Mouse (Mus musculus): ENCODE data around the gene 1700001J03Rik.
"Not testable (repeated sequence)": the region's sequence is repeated elsewhere in the genome, so short reads cannot be mapped to it uniquely, and the experiment has no call there.

1700001J03Rik gene

GRCm38 (mm10) chr5:146185204-146185603 is at the start of gene 1700001J03Rik:
1700001J03Rik (minus strand) TSS chr5:146185304.
- not testable (repeated sequence) for DNase-seq

GRCm38 (mm10) chr5:146234336-146234735 is 49.2 kb upstream of the 1700001J03Rik start:
- DNase-seq, result no peak

GRCm38 (mm10) chr5:146232816-146233215 is 47.7 kb upstream of the 1700001J03Rik start:
- DNase-seq, result no peak

GRCm38 (mm10) chr5:146232056-146232675 is 47.1 kb upstream of the 1700001J03Rik start:
- no peak for DNase-seq

GRCm38 (mm10) chr5:146231655-146231996 is 46.5 kb upstream of the 1700001J03Rik start:
- peak in 1 of 2 experiments; percentile 18 for DNase-seq

GRCm38 (mm10) chr5:146230864-146231654 is 46.0 kb upstream of the 1700001J03Rik start, which contains the start of gene Cdk8:
Cdk8 (plus strand) TSS chr5:146231230.
- peak; percentile 93 to 94 for DNase-seq

- DNase-seq, result no peak
Measured at GRCm38 (mm10) chr5:146229869-146230650, 45.0 kb upstream of the 1700001J03Rik start.

- no peak for DNase-seq
Measured at GRCm38 (mm10) chr5:146227496-146227895, 42.4 kb upstream of the 1700001J03Rik start.

- DNase-seq, result peak; percentile 19 to 34
Measured at GRCm38 (mm10) chr5:146223786-146224185, 38.7 kb upstream of the 1700001J03Rik start.

GRCm38 (mm10) chr5:146221722-146222121 is 36.6 kb upstream of the 1700001J03Rik start:
- DNase-seq, result no peak

- DNase-seq, result peak; percentile 97 to 98
Measured at GRCm38 (mm10) chr5:146220879-146221714, 36.0 kb upstream of the 1700001J03Rik start, which contains the start of gene Rnf6. Rnf6 (minus strand) TSS chr5:146221555.

- no peak for DNase-seq
Measured at GRCm38 (mm10) chr5:146220501-146220878, 35.4 kb upstream of the 1700001J03Rik start.

GRCm38 (mm10) chr5:146205537-146205936 is 20.4 kb upstream of the 1700001J03Rik start:
- DNase-seq, result no peak

GRCm38 (mm10) chr5:146203921-146204320 is 18.8 kb upstream of the 1700001J03Rik start:
- DNase-seq, result no peak

GRCm38 (mm10) chr5:146200580-146200979 is 15.5 kb upstream of the 1700001J03Rik start:
- DNase-seq, result no peak

GRCm38 (mm10) chr5:146199540-146199939 is 14.4 kb upstream of the 1700001J03Rik start:
- no peak for DNase-seq

GRCm38 (mm10) chr5:146199073-146199472 is 14.0 kb upstream of the 1700001J03Rik start:
- no peak for DNase-seq

GRCm38 (mm10) chr5:146193360-146193759 is 8.3 kb upstream of the 1700001J03Rik start:
- DNase-seq, result no peak

GRCm38 (mm10) chr5:146190501-146191269 is 5.6 kb upstream of the 1700001J03Rik start:
- DNase-seq, result no peak

- DNase-seq, result no peak
Measured at GRCm38 (mm10) chr5:146190093-146190492, 5.0 kb upstream of the 1700001J03Rik start.

GRCm38 (mm10) chr5:146188712-146189111 is 3.6 kb upstream of the 1700001J03Rik start:
- no peak for DNase-seq
